Mouse (Mus musculus) bone marrow, adult 2 months (tissue): ENCODE data around the gene Pop5. TPM values are rescaled to one million over a fixed set of nuclear protein-coding genes. Genes with fewer than 3 reads are reported as not detected.

Experiments
- H3K27ac ChIP-seq: fragments of 200-500 bp; 2 replicates; pipeline ENCODE4 v1.5.1; 2012; ENCODE audit warnings: low read depth, mild to moderate bottlenecking, control low read depth, inconsistent platforms, low read length; ENCODE audit not compliant: control insufficient read depth, poor library complexity, insufficient read depth
- H3K4me1 ChIP-seq: fragments of 200-500 bp; 2 replicates; pipeline ENCODE4 v1.6.1; 2011; ENCODE audit warnings: low read length; ENCODE audit not compliant: control insufficient read depth, insufficient read depth
- H3K4me3 ChIP-seq: fragments of 200-500 bp; replicated peaks from 2 replicates; pipeline ENCODE3; 2011; ENCODE audit warnings: mild to moderate bottlenecking, low read depth, low read length, control low read depth; ENCODE audit not compliant: control insufficient read depth
- CTCF ChIP-seq: fragments of 200-500 bp; IDR thresholded peaks from 2 replicates; pipeline ENCODE4 v1.5.1; 2011; ENCODE audit warnings: low read length, control low read depth; ENCODE audit not compliant: control insufficient read depth, insufficient read depth
- POLR2A ChIP-seq: fragments of 200-500 bp; IDR thresholded peaks from 2 replicates; pipeline ENCODE4 v1.6.1; 2011; ENCODE audit warnings: low read depth, mild to moderate bottlenecking, control low read depth, low read length, borderline replicate concordance; ENCODE audit not compliant: control insufficient read depth
- WGBS: fragments of 180-500 bp; shearing (Covaris S2); methylation state at CpG from one replicate; pipeline ENCODE4 v1.1.7; 2018; 5-methylcytosine and 5-hydroxymethylcytosine counted together
- polyA plus RNA-seq: library from polyadenylated mRNA; stranded (reverse); fragments of >200 nt; gene quantifications from 2 replicates; pipeline ENCODE4 v1.2.4, GENCODE M21; 2011; ENCODE audit warnings: low replicate concordance; ENCODE audit not compliant: missing spikeins, insufficient read depth, insufficient read length

The Pop5 gene
- polyA plus RNA-seq, 1 experiment = 96.1 TPM

DNA sequence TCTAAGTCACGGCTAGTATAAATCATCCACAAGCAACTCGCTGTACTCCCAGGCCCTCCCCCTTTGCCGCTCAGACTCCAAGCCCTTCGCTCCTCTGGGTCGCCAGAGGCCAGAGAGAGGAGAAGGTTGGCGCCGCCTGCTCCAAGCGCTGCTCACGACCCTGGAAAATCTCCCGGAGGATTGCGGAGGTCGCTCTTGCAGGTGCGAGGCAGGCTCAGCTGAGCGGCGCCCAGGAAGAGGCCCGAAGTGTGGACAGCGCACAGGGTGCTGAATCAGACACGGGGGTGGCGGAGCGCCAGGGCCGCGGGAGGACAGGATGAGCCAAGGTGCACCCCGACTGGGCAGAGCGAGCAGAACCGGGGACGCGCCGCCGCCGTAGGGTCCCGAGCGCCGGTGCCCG is 42.4 kb upstream of the Pop5 start:
- 2% methylated on average over 34 of the region's 34 CpGs for WGBS
- Histone ChIP-seq H3K4me3 (no peak overlapping the region), H3K27ac (no peak overlapping the region), H3K4me1 (no peaks in the 10 kb centered on the region)
- no peak for TF ChIP-seq POLR2A
- TF ChIP-seq CTCF = no peak

DNA sequence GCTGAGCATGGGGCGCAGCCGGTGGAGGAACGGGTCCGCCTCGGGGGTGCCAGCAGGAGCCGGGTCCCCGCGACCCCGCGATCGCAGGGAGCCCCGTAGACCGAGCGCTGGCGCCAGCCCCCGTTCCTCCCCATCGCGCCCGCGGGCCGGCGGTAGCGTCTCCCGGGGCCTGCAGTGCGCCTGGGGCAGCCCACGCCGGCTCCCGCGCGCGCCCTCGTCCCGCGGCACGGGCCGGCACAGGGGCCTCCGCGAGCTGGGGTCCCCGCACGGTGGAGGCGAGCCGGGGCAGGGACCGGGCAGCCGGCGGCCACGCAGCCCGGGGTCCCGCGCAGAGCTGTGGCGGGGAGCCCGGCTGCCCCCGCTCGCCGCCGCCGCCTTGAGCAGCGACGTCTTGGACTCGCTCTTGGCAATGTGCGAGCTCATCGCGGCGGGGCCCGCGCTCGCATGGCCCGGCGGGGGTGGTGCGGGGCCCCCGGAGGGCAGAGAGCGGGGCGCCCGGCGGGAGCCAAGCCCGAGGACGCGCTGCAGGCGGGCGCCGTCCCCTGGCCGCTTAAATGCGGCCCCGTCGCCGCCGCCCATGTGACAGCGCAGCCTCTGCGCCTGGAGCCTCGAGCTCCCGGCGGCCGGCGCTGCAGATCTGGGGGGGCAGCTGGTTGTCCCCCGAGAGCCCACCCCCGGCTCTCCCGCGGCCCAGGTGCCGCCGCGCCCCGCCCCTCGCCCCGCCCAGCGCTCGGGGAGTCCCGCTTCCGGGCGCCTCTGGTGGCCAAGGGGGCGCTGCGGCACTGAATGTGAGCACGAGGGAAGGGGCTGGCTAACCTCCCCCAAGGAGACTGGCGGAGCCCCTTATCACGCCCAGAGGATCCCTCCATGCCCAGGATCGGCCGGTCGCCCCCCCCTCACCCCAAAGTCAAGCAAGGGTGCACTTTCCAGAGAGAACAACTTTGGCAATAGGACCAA is 41.7 kb upstream of the Pop5 start, which contains the start of gene Cabp1:
Gene Cabp1 (minus strand): TSS at position 713 of the 957 bp plus-strand sequence.
- H3K4me3 ChIP-seq = no peak within 1 kb of the TSS
- no peak within 1 kb of the TSS for H3K27ac ChIP-seq
- 1% methylated on average over 100 of the region's 116 CpGs for WGBS
- no peak for TF ChIP-seq CTCF
- TF ChIP-seq POLR2A = no peak
- H3K4me1 ChIP-seq = no peaks in the 10 kb centered on the region

DNA sequence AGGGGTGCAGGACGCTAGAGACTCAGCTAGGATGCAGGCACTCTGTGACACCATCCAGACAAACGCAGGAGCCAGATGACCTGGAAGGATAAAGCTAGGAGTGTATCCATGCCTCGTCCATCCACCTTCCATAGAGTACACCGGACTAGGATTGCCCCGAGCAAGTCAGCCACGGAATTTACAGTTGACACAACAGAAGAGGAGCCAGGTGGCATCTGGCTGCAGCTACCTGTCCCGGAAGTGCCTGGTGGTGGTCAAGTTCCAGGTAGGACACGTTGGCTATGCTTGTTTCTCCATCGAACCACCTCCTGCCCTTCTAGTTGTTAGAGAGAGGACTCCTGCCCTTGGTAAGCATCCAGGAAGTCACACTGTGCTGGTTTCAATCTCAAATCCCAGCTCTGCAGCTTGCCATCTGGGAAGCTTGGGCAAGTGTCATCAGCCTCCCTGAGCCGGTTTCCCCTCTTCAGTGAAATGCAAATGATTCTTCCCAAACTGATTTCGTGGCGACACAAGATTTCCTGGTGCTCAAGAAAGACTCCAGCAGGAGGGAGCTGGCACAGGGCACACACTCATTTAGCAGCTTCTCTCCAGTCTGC is 40.9 kb upstream of the Pop5 start:
- no peak for TF ChIP-seq CTCF
- no peak for TF ChIP-seq POLR2A
- Histone ChIP-seq H3K27ac (no peak overlapping the region), H3K4me1 (no peaks in the 10 kb centered on the region), H3K4me3 (no peak overlapping the region)
- WGBS = 9% methylated on average over 12 of the region's 12 CpGs

DNA sequence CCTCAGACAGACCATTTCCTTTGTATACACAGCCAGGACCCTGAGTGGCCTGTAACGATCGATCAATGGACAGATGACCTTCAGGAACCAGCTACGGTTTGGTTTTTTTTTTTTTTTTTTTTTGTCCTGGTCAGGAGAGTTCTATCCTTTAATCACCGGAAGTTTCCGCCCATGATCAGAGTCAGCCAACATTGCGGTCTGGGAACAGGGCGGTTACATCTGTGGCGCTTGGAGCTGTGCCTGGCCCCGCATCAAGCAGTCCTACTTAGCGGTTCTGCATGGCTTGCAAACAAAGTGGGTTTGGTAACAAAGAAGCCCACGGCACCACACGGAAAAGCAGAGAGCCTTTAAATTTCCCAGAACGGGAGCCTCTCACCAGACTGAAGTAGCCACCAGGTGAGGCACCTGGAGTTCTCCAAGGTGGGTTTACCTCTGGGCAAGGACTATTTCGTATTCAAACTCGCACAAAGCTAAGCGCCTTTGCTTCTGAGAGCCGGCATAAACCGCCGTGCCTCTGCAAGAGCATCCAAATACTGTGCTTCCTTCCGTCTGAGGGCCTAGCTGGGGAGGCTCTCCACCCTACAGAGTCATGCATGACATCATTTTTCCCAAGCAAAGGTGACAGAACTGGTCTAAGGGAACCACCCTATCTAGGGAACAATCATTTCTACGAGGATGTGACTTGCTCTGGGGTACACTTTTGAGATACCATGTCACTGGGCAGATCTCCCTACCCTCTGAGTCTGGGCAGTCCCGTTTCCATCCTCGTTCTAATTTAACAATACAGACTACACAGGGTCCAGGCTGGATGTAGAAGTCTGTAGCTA is 31.7 kb upstream of the Pop5 start:
- 3% methylated on average over 23 of the region's 23 CpGs for WGBS
- H3K27ac ChIP-seq = no peak overlapping the region
- H3K4me3 ChIP-seq = no peak overlapping the region
- no peak for TF ChIP-seq POLR2A
- no peak for TF ChIP-seq CTCF
- no peaks in the 10 kb centered on the region for H3K4me1 ChIP-seq

DNA sequence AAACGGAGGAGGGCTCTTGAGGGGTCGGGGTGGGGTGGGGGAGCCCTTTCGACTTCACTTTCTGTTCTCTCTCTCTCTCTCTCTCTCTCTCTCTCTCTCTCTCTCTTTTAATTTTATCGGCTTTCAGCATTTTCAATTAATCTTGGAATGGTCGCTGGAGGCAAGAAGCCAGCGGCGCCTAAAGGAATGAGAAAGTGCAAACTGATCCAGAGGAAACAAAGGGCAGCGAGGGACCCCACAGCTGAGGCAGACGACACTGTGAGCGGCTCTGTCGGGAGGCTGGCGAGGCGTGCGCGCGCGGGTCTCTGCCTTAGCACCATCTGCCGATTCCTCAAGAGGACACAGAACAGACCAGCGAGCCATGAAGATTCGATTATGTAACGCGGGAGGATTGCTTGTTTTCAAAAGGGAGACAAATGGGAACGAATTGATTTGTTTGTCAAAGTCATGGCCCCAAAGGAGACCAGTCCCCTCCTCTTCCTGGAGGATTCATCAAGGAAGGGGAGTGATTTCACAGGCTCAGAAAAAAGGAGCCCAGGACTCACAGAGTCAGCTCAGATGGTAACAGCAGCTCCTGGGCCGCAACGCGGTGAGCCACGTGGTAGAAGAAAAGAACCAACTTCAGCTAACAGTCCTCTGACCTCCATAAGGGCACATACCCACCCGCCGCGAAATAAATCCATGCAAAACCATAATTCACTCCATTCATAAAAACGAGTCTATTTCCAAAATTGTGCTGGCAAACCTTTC is 30.9 kb upstream of the Pop5 start:
- TF ChIP-seq POLR2A (no peak), CTCF (no peak)
- Histone ChIP-seq H3K4me1 (no peaks in the 10 kb centered on the region), H3K27ac (no peak overlapping the region), H3K4me3 (no peak overlapping the region)
- under 1% methylated on average over 31 of the region's 31 CpGs for WGBS

- 53% methylated on average over 5 of the region's 5 CpGs for WGBS
- H3K27ac ChIP-seq = no peak overlapping the region
- no peaks in the 10 kb centered on the region for H3K4me1 ChIP-seq
- H3K4me3 ChIP-seq = no peak overlapping the region
- TF ChIP-seq POLR2A (no peak), CTCF (no peak)
These were observed 28.4 kb upstream of the Pop5 start for GRCm38 (mm10) chr5:115207244-115207643.

DNA sequence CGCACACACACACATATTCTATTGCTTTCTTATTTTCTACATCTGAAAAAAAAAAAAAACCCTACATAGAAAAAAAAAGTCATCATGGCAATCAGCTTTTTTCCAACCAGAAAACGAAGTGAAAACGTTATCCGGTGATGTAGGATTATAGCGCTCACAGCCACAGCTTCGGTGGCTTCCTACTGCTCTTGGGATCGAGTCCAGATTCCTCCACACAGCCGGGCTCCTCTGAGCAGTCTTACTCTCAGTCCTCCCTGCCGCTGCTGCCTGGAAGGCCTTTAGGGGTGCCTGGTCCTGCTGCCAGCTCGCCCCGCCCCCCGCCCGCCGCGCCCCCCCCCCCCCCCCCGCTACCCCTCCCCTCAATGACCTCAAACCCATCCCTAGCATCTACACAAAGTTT is 27.7 kb upstream of the Pop5 start:
- 24% methylated on average over 15 of the region's 16 CpGs for WGBS
- no peak for TF ChIP-seq CTCF
- TF ChIP-seq POLR2A = no peak
- Histone ChIP-seq H3K4me3 (no peak overlapping the region), H3K4me1 (no peaks in the 10 kb centered on the region), H3K27ac (no peak overlapping the region)
